Mouse (Mus musculus) liver, embryonic 11.5 days (tissue): Measurements from ENCODE around the gene Gga1. TPM values are rescaled to one million over a fixed set of nuclear protein-coding genes. Genes with fewer than 3 reads are reported as not detected.

Experiments used
- ATAC-seq: fragments of 200-750 bp; cut with Nextera tagmentation; replicated peaks from 2 replicates; pipeline ENCODE4 v1.8.0; 2017; ENCODE audit warnings: moderate number of reproducible peaks, mild to moderate bottlenecking, moderate TSS enrichment, moderate library complexity; ENCODE audit not compliant: low FRiP score
- DNase-seq: peaks from one replicate; pipeline ENCODE4 v3.0.0-alpha.2; 2017; ENCODE audit warnings: low spot score
- H3K27ac ChIP-seq: fragments of 300-500 bp; sonication (generic); 2 replicates; pipeline ENCODE4 v1.5.1; 2014; ENCODE audit warnings: mild to moderate bottlenecking, low read depth, low read length, control low read depth
- H3K27me3 ChIP-seq: fragments of 300-500 bp; sonication (generic); replicated peaks from 2 replicates; pipeline ENCODE4 v1.6.1; 2014; ENCODE audit warnings: low read length, mixed read lengths; ENCODE audit not compliant: control insufficient read depth, insufficient read depth
- H3K36me3 ChIP-seq: fragments of 300-500 bp; sonication (generic); 2 replicates; pipeline ENCODE4 v1.6.1; 2014; ENCODE audit warnings: mild to moderate bottlenecking, low read length, moderate library complexity, mixed read lengths; ENCODE audit not compliant: control insufficient read depth, insufficient read depth
- H3K4me1 ChIP-seq: fragments of 300-500 bp; sonication (generic); replicated peaks from 2 replicates; pipeline ENCODE4 v1.6.1; 2014; ENCODE audit warnings: low read length, mixed read lengths; ENCODE audit not compliant: control insufficient read depth, insufficient read depth
- H3K4me2 ChIP-seq: fragments of 300-500 bp; sonication (generic); 2 replicates; pipeline ENCODE4 v1.6.1; 2014; ENCODE audit warnings: mild to moderate bottlenecking, control low read depth, moderate library complexity
- H3K4me3 ChIP-seq: fragments of 300-500 bp; sonication (generic); 2 replicates; pipeline ENCODE4 v1.5.1; 2014; ENCODE audit warnings: low read depth, low read length, control low read depth
- H3K9ac ChIP-seq: fragments of 300-500 bp; sonication (generic); 2 replicates; pipeline ENCODE4 v1.6.1; 2014; ENCODE audit warnings: low read depth, low read length, control low read depth
- H3K9me3 ChIP-seq: fragments of 300-500 bp; sonication (generic); 2 replicates; pipeline ENCODE4 v1.6.1; 2016; ENCODE audit warnings: low read length, inconsistent platforms, mixed read lengths; ENCODE audit not compliant: control insufficient read depth
- WGBS: fragments of 180-500 bp; shearing (Covaris S2); extraction: QIAGEN DNeasy Blood & Tissue Kit; methylation state at CpG from one replicate; pipeline ENCODE4 v1.1.7; 2014; 5-methylcytosine and 5-hydroxymethylcytosine counted together
- polyA plus RNA-seq: library from polyadenylated mRNA; unstranded; fragments of >200 nt; fragmentation: Nextera tagmentation; extraction: Ambion mirVana; gene quantifications from 2 replicates; pipeline ENCODE4 v1.2.1, GENCODE M21; 2014

Gga1 gene
- polyA plus RNA-seq, 1 experiment from 2014 or later = 40.8 TPM

DNA sequence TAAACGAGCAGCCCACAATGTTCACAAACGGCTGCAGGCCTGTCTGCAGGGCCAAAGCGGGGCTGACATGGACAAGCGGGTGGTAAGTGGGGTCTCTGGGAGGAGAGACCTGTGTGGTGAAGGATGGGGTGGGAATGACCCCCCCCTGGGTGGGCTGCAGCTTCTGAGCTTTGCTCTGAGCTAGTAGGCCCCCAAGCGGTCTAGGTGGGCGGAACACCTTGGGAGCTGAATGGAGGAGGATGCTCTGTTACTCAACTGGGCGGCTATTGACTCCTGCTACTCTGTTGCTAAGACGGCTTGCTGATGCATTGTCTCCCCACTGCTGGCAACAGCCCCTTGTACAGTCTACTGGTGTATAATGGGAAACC lies 24.4 kb downstream of the Gga1 start:
- 57% methylated on average over 8 of the region's 8 CpGs for WGBS
- ATAC-seq (no peak), DNase-seq (no peak)
- Histone ChIP-seq H3K9me3 (no peaks in the 10 kb centered on the region), H3K4me3 (peak overlapping the region; percentile 65), H3K36me3 (peaks cover 26% of the 10 kb centered on the region), H3K4me2 (peak overlapping the region; percentile 96), H3K4me1 (peaks cover 41% of the 10 kb centered on the region), H3K27ac (peak overlapping the region; percentile 94; the same call in 1 of the 2 replicates), H3K27me3 (no peaks in the 10 kb centered on the region), H3K9ac (peak overlapping the region; percentile 83)

DNA sequence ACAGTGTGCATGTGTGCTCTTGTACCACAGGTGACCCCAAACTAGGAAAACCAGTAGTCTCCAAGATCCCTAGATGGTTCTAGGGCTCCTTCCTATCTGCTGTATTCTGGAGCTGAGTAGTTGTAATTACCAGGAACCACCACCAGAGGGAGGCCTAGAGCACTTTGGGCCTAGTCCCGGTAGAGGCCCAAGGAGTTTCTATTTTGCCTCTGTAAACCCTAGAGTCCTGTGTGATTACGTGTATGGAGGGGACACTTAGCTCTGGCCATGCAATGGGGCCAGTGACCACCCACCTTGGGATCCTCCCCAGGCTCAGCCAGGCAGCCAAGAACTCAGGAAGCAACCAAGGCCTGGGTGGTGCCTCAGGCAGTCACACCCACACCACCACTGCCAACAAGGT lies 26.3 kb downstream of the Gga1 start:
- no peaks in the 10 kb centered on the region for H3K27me3 ChIP-seq
- peaks cover 37% of the 10 kb centered on the region for H3K36me3 ChIP-seq
- no peak overlapping the region for H3K9ac ChIP-seq
- DNase-seq (peak; percentile 78), ATAC-seq (no peak; the same call in 1 of the 2 replicates)
- peak overlapping the region; percentile 31; the same call in 1 of the 2 replicates for H3K4me2 ChIP-seq
- WGBS = 11% methylated on average over 2 of the region's 2 CpGs
- no peak overlapping the region for H3K4me3 ChIP-seq
- no peaks in the 10 kb centered on the region for H3K9me3 ChIP-seq
- H3K4me1 ChIP-seq = peaks cover 24% of the 10 kb centered on the region
- H3K27ac ChIP-seq = no peak overlapping the region

DNA sequence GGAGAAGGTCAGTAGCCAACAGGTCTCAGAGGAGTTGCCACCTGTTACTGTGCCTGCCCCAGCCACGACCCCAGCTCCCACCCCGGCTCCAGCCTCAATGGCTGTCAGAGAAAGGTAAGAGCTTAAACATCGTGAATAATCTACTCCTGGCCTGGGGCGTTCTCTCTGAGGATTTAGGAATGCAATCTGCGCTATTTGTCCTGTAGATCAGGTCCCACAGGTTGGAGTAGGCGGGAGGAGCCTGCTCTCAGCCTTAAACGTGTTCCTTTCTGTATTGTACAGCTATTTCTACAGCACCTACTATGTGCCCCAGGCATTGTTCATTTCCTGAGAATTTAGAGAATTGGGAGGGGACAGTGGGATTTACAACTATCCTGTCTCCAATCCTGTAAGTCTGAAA lies 31.4 kb downstream of the Gga1 start:
- Histone ChIP-seq H3K36me3 (peaks cover 56% of the 10 kb centered on the region), H3K4me2 (no peak overlapping the region), H3K9ac (no peak overlapping the region), H3K9me3 (no peaks in the 10 kb centered on the region), H3K4me1 (peaks cover 5% of the 10 kb centered on the region; the same call in 1 of the 2 replicates), H3K27ac (no peak overlapping the region), H3K4me3 (no peak overlapping the region), H3K27me3 (no peaks in the 10 kb centered on the region)
- ATAC-seq = no peak
- DNase-seq = no peak
- WGBS = 81% methylated on average over 7 of the region's 7 CpGs

GRCm38 (mm10) chr15:78908982-78909381 lies 32.0 kb downstream of the Gga1 start:
- peaks cover 52% of the 10 kb centered on the region for H3K36me3 ChIP-seq
- ATAC-seq = no peak

GRCm38 (mm10) chr15:78912040-78912439 lies 35.0 kb downstream of the Gga1 start:
- ATAC-seq (no peak), DNase-seq (no peak)
- Histone ChIP-seq H3K27me3 (no peaks in the 10 kb centered on the region), H3K36me3 (peaks cover 35% of the 10 kb centered on the region), H3K9ac (no peak overlapping the region), H3K9me3 (no peaks in the 10 kb centered on the region), H3K4me1 (peaks cover 29% of the 10 kb centered on the region), H3K4me3 (no peak overlapping the region), H3K4me2 (no peak overlapping the region), H3K27ac (no peak overlapping the region)
- 39% methylated on average over 9 of the region's 9 CpGs for WGBS

More at GRCm38 (mm10) chr15:78908982-78909381, 32.0 kb downstream of the Gga1 start:
- no peak overlapping the region for H3K4me3 ChIP-seq
- no peak overlapping the region for H3K27ac ChIP-seq
- peaks cover 5% of the 10 kb centered on the region for H3K4me1 ChIP-seq
- no peak overlapping the region for H3K9ac ChIP-seq
- WGBS = 65% methylated on average over 8 of the region's 8 CpGs
- H3K27me3 ChIP-seq = no peaks in the 10 kb centered on the region
- H3K4me2 ChIP-seq = no peak overlapping the region; the same call in 1 of the 2 replicates
- H3K9me3 ChIP-seq = no peaks in the 10 kb centered on the region
- DNase-seq = no peak

GRCm38 (mm10) chr15:78913632-78914090 lies 36.7 kb downstream of the Gga1 start, which contains the start of gene Pdxp:
Gene Pdxp (plus strand): TSS chr15:78913919.
- no peaks in the 10 kb centered on the region for H3K9me3 ChIP-seq
- peaks cover 29% of the 10 kb centered on the region for H3K4me1 ChIP-seq
- H3K9ac ChIP-seq = peak within 1 kb of the TSS; percentile 85
- H3K27ac ChIP-seq = peak within 1 kb of the TSS; percentile 79
- H3K4me2 ChIP-seq = peak within 1 kb of the TSS; percentile 100
- no peaks in the 10 kb centered on the region for H3K27me3 ChIP-seq
- peaks cover 25% of the 10 kb centered on the region for H3K36me3 ChIP-seq
- peak within 1 kb of the TSS; percentile 83 for H3K4me3 ChIP-seq
- under 1% methylated on average over 51 of the region's 51 CpGs for WGBS
- DNase-seq = peak; percentile 95
- peak; percentile 89 for ATAC-seq

DNA sequence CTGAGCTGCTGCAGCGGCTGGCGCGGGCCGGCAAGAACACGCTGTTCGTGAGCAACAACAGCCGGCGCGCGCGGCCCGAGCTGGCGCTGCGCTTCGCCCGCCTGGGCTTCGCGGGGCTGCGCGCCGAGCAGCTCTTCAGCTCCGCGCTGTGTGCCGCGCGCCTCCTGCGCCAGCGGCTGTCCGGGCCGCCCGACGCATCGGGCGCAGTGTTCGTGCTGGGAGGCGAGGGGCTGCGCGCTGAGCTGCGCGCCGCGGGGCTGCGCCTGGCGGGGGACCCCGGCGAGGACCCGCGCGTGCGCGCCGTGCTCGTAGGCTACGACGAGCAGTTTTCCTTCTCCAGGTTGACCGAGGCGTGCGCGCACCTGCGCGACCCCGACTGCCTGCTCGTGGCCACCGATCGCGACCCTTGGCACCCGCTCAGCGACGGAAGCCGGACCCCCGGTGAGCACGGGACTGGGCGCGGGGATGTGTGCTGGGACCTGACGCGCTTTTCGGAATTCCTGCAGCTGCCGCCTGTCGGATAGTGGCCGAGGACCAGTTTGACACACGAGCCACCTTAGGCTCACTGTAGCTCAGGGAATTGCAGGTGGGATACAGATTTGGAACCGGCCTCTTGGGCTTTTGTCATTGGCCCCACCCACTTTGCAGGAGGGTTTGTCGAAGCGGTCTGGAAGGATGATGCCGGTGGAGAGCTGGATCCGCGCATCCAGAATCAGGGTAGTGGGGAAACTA lies 37.3 kb downstream of the Gga1 start:
- DNase-seq = no peak
- WGBS = under 1% methylated on average over 86 of the region's 87 CpGs
- peaks cover 29% of the 10 kb centered on the region for H3K4me1 ChIP-seq

DNA sequence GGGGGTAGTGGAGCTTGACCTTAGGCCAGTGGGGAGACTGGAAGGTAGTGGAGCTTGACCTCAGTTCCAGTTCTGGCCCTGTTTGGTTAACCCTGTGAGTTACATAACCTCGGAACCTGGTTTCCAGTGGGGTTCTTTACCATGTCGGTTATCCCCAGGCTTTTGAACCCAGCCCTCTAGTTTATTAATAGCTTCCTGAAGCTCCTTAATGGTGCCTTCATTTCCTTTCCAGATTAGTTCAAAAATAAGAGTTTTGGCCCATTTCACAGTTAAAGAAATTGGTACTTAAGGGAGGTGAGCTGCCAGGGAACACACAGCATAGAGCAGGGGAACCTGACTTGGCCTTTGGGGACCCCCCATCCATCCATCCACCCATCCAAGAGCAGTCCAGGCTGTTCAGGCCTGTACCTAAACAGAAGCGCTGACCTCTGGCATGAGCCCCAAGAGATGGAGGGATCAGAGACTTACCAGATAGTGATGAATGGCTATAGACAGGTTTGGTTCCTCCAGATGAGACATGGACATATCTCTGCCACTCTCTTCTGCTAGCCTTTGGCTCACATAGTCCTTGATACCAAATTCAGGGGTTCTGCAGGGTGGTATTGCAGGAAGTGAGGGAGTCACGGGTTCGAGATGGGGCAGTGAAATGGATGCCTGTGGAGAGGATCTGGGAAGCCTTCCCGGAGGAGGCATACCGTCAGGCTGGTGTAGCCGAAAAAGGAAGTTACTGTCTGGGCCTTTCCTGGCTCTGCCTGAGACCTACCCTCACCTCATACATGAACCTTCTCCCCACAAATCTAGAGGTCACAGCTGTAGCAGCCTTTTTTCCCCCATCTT lies 38.1 kb downstream of the Gga1 start:
- peak overlapping the region; percentile 100 for H3K4me2 ChIP-seq
- no peaks in the 10 kb centered on the region for H3K9me3 ChIP-seq
- DNase-seq (no peak), ATAC-seq (no peak)
- peak overlapping the region; percentile 83 for H3K4me3 ChIP-seq
- H3K9ac ChIP-seq = peak overlapping the region; percentile 85
- peaks cover 23% of the 10 kb centered on the region for H3K36me3 ChIP-seq
- peak overlapping the region; percentile 79; the same call in 1 of the 2 replicates for H3K27ac ChIP-seq
- 42% methylated on average over 8 of the region's 8 CpGs for WGBS
- no peaks in the 10 kb centered on the region for H3K27me3 ChIP-seq
- peaks cover 29% of the 10 kb centered on the region for H3K4me1 ChIP-seq

More for the DNA sequence above, 37.3 kb downstream of the Gga1 start:
- ATAC-seq = peak; percentile 44
- peak overlapping the region; percentile 85 for H3K9ac ChIP-seq
- H3K4me2 ChIP-seq = peak overlapping the region; percentile 100
- no peaks in the 10 kb centered on the region for H3K9me3 ChIP-seq
- H3K36me3 ChIP-seq = peaks cover 27% of the 10 kb centered on the region
- no peaks in the 10 kb centered on the region for H3K27me3 ChIP-seq
- H3K27ac ChIP-seq = peak overlapping the region; percentile 79
- H3K4me3 ChIP-seq = peak overlapping the region; percentile 83
